Mouse (Mus musculus) heart, adult 2 months (tissue): ENCODE measurements at regions not wholly inside any gene's neighbourhood (a gene's known extent, or its start where the extent isn't known, plus 50 kb on each side); places are given as distances from the start of the nearest gene placed in this dataset.

Experiments
- CTCF ChIP-seq: fragments of 200-600 bp; IDR thresholded peaks from 2 replicates; pipeline ENCODE4 v1.8.1; 2022; ENCODE audit warnings: antibody characterized with exemption, mild to moderate bottlenecking, moderate library complexity
- EP300 ChIP-seq: fragments of 200-500 bp; IDR thresholded peaks from 2 replicates; pipeline ENCODE4 v1.6.1; 2011; ENCODE audit warnings: low read depth, low read length, control low read depth; ENCODE audit not compliant: insufficient read depth

GRCm38 (mm10) chr7:61939971-61940705, 406.2 kb upstream of the Ndn start:
- TF ChIP-seq CTCF = no peak
- no peak for TF ChIP-seq EP300
